Mouse (Mus musculus): ENCODE data around the gene Jag2.
A peak's percentile ranks its signal among the peaks of the same experiment; 100 is the strongest.

Gene Jag2

DNA sequence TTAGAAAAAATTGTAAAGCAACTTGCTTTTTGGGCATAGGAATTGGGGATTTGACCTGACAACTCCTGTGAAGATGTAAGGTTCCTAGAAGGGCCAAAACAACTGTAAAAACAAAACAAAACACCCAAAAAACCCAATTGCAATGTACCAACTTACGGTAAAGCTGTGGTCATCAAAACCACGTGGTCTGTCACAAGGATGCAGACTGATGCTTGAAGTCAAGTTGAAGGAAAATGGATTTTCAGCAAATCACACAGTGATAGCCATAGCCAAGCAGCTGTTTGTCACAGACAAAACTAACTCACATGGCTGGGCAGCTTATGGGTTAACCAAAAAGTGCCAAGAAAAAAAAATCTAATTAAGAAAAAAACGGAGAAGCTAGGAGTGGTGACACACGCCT is 30.6 kb downstream of the Jag2 start:
- DNase-seq, result no peak

DNA sequence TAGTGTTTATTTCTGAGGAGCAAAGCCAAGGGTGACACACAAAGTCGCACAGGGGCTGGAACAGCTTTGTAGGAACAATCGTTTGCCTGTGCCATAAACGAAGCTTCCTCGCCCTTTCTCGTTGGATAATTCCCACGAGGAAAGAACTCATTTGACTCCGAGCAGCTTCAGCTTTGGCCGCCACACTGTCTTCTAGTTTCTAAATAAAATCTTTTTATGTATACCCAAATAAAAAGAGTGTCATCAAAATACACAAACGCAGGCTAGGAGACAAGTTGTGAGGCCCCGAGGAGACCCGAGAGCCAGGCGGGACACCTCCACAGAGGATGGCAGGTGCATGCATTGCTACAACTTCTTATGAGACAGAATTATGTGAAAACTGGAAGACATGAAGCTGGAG is 31.2 kb downstream of the Jag2 start:
- DNase-seq, result no peak

DNA sequence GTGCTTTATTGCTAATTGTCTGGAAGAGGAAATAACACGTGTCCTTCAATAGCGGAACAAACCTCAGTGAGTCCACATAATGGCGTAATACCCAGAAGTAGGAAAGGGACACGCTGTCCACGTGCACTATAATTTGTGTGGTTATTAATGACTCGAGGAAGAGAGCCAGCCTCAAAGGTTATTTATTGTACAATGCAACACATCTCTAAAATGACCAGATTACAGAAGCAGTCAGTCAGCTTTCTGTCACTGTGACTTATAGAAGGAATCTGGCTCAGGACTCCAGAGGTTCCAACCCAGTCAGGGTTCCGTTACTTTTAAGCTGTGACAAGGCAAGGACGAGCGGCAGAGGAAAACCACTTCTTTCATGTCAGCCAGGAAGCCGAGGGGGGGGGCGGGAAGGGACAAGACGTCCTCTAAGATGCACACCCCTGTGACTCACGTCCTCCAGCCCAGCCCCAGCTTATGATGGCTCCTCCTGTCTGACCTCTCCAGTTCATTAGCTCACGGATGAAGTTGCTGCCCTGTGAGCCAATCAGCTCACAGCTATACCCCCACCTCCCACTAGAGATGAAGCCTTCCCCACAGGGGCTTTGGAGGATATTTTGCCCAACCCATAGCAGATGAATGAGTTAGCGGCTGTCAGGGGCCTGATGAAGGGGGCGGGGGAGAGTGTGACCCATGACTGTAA is 31.9 kb downstream of the Jag2 start:
- no peak for DNase-seq

DNA sequence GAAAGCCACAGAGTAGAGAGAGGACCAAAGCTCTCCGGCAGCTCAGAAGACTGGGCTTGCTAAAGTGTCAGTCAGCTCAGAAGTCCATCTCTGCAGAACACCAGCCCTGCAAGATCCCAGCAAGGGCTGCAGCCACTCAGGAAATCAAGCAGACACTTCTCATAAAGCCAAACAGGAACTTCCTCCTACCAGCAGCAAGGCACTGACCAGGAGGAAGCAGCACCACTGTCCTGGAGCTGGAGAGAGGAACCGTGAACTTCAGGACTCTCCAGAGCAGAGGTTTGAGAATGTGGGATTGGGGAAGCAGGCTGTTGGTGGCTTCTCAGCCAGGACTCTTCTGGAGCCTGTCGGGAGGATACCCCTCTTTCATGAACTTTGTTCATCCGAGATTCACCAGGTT is 34.6 kb downstream of the Jag2 start:
- no peak for DNase-seq

DNA sequence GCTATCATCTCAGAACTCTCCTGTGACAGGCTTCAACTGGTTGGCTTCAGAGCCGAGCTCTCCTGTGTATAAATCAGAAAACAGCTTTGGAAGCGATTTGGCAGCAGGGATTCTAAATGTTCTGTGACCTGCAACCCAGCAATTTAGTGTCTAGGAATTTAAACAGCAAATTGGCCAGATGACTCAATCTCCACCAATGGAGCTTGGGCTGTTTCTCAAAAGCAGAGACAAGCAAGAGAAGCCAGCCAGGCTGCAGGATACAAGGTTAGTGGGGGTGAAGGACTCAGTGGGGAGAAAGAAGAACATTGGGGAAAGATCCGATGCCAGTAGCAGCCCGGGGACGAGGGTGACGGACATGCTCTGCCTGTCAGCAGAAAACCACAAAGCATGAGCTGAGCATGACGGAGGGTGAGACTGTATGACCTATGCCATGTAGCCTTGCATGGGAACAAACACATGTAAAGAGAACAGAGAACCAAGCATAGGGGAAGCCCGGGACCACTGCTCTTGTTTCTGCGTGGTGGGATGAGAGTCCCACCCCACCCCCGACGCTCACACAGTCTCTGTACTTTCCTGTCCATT is 35.2 kb downstream of the Jag2 start:
- DNase-seq, result no peak

DNA sequence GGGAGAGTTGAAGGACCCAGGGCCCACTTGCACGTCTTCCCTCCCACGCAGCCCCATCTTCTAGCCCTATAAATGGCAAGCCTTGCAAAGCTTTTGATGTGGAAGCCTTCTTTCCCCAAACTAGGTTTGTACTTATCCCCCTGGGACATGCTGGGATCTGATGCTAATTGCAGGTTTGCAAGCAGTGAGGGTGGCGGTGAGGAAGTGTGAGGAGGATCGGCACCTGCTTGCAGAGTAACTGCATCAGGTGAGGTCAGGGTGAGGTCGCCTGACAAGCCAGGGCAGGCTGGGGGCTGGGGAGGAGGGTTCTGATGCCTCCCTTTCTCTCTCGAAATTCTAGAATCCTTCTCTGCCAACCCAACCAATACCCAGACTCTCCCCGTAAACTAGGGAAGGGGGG is 44.1 kb downstream of the Jag2 start:
- DNase-seq, result no peak

DNA sequence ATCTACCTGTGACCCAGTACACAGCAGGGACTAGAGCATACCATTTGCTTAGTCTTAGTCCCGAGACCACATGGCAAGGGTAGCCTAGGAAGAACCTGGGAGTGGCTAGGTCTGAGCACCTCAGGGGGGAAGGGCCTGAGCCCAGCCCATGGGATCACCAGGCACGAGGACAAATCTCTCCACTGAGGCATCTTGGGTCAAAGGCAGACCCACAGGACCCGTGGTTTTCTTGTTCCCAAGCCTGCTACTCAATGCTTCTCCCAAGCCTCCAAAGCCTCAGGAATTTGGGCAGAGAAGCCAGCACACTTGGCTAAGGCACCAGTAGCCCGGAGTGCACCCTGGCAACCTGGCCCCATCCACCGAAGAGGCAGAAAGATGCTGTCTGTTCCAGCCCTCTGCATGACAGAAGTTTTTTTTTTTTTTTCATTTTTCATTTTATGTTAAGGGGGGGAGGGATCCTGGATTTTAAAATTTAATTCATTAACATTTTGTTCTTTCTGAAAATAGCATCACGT is 48.2 kb downstream of the Jag2 start:
- DNase-seq, result no peak

DNA sequence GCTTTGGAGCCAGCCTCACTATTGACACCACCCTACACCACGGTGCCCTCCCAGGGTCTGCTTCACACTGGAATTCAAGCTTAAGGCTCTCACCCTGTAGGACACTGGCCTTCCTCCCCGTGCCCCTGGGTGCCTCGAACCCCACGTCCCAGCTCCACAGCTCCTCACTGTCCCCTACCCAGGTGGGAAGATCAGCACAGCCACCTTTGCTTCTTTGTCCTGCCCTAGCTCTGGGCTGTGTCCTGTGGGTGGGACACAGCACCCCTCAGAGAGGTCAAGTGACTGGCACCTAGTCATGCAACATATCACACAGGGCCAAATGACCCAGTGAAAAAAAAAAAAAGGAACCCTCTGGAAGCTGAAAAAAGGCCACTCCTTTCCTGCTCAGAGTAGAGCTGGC is 48.9 kb downstream of the Jag2 start:
- DNase-seq, result no peak

DNA sequence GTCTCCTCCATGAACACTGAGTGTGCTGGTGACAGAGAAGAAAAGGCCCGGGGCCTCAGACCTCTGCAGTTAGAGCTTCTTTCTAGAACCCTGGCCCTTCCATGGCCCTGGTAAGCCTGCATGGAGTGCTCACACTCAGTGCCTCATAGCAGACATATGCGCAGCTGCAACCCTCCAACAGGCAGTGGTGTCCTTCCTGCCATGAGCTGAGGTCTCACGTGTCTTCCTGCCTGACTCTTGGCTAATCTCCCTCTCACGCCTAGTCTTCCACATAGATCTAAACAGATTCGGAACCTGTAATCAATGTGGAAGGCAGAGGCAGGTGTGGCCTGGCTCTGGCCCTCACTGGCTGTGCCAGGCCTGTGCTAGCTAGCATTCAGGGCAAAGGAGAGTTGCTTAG is 49.8 kb downstream of the Jag2 start:
- DNase-seq, result no peak

DNA sequence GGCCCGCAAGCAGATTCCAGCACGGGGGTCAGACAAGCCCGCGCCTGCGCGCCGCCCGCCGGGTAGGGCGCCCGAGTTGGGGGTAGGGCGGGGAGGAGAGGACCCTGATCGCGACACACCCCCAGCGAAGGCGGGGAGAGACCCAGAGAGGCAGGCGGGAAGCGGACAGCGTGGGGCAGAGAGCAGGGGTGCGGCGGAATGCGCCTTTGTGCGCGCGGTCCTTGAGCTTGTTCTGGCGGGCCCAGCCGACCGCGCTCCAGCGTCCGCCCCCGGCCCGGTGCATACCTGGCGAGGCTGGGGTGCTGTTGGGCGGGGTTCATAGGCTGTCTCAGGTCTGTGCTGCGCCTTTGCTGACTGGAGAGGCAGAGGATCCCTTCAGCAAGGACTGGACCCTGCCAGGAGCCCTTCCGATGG is 52.0 kb downstream of the Jag2 start:
- no peak for DNase-seq

DNA sequence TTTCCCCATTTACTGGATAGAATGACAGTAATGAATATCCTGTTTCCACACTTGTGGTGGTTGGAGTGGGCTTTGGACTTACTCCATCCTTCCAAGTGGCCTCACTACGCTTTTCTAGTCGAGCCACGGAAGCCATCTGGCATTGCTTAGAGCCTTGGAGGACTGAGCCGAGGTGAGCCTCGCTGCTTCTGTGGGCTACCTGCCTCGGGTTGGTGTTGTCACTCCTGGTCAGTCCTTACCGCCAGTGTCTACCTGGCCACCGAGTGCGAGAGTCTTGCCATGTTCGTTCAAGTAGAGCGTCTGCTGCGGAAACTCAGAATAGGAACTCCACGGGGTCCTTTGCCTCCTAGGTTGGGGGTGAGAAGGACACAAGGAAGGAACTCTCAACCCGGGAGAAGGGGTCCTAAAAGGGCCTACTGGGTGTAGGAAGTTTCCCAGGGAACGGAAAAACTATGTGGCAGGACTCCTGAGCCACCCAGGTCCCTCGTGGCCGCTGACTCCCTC is 52.5 kb downstream of the Jag2 start:
- no peak for DNase-seq

DNA sequence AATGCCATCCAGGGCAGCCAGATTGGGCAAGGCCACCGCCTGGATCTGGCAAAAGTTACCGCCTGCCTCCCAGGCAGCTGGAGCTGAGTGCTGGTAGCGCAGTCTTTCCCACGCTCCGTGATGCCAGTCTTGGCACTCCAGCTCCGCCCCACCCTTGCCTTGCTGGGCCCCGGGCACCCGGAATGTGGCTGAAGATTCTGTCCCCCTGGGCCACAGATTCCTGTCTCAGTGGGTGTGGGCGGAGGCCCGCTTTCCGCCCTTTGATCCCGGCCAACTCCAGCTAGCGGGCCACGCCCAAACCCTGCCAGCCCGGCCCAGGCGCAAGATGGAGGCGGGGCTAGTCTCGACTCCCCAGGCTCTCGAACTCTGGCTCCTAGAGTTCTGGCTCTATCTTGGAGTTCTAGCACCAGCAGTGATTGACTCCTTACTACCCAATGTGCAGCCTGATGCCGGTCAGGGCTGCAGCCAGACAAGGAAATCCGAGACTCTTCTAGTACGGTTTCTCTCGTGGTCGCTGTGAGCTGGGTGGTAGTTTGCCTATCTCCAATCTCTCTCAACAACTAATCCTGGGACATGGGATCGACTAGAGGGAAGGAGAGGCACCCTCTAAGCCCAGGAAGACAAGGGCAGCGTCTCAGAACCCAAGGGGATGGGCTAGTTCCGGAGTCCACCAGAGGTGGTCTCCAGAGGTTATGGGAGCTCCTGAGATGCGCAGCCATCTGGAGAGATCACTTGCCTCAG is 53.1 kb downstream of the Jag2 start:
- DNase-seq, result no peak

DNA sequence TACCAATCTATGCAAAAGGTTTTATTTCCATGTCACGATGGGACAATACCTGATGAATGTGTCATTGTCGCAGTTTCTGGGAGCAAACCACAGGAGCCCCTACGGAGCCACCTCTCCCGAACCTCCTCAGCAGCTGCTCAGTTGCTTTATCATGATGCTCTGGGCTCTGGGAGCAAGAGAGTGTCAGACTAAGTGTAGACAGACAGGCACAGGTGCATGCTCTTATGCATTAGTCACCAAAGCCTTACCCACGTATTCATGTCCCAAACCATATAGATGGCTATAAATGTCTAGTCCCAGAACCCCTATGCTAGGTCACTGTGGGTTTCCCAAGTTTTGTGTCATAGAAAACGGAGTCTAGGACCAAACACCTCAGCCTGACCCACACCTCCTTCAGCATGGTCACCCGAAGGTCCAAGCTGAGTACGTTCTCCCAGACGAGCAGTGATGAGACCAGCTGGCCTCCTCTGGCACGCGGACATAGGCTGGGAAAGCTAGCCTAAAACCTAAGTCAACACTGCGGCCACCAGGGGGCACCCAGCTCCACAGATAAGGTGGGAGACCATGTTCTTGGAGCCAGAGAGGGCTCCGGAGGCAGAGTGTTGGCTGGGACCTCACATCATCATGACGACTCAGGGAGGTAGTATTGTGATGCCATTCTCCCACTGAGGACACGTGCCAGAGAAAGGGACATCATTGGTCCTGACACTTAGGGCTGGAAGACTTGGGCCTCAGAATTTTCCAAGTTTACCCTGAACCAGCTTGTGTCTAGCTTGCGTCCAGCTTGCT is 54.2 kb downstream of the Jag2 start:
- DNase-seq, result peak; percentile 88

DNA sequence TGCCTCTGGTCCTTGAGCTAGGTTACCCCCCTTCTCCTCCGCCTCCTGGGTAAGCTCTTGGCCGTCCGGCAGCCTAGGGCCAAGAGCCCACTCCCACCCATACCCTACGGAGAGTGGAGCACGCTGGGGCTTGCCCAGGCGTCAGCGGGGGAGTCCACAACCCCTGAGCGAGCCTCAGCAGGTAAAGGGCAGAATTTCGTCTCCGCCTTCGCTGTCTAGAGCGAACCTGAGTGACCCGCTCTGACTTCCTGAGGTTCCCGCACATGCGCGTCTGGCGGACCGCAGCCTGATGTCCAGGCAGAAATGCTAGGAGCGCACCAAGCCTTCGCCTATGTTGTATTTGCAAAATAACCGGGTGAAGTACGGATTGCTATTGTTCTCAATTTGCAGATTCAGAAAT is 55.4 kb downstream of the Jag2 start:
- DNase-seq, result no peak

DNA sequence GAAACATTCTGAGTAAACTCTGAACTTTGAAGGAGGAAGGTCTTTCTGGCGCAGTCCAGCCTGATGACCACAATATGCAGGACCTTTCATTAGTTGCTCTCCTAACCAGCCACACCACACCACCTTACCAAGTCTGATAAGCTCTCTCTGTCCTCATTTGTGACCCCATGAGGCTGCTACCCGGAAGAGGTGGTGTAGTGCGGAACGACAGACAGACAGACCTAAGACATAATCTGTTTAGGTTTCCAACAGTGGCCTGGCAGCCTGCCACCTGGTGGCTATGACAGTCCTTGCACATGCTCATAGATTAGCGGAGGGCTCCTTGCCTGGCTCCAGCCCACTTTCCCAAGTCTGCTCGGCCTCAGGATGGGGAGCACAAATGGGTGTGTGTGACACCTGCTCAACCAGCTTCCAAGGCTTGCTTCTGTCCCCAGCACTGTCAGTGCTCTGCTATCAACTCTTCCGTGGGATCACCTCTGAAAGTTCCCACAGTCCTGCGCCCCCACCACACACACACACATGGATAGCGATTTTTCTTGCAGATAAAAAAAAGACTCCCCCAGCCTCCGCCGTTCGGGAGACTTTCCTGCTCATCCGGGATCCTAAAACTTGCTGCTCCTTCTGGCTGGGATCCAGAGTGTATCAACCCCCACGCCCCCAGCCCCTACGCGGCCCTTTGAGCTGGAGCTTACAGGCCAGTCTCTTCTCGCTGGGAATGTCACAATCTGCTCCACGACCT is 56.0 kb downstream of the Jag2 start:
- DNase-seq, result peak; percentile 28

DNA sequence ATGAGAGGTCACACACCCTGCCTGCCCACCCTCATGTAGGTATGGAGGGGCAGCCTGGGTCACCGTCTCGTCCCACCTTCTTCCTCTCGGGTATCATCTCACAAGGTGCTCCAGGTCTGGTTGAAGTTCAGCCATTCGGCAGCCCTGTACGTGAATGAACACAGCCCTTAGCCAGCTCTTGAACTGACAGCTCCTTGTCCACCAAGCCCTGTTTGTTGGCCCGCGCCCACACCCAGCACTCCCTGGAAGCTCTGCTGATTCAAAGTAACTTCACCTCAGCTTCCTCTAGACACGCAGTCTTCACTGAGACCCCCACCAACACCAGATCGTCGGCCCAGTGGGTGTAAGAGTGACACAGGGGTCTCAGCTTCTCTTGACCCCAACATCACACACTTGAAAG is 56.6 kb downstream of the Jag2 start:
- no peak for DNase-seq

DNA sequence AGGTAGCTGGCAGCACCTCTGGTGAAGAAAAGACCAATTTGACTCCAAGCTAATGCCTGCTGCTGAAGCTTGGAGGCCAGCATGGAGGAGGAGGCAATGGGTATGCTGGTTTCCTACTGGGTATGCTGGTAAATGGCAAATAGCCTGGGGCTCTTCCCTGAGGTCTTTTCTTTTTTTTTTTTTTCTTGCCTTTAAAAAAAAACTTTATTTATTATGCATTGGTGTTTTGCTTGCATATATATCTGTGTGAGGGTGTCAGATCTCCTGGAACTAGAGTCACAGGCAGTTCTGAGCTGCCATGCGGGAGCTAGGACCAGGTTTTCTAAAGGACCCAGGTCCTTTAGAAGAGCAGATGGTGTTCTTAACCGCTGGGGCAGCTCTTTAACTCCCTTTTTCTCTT is 58.3 kb downstream of the Jag2 start:
- DNase-seq, result no peak

DNA sequence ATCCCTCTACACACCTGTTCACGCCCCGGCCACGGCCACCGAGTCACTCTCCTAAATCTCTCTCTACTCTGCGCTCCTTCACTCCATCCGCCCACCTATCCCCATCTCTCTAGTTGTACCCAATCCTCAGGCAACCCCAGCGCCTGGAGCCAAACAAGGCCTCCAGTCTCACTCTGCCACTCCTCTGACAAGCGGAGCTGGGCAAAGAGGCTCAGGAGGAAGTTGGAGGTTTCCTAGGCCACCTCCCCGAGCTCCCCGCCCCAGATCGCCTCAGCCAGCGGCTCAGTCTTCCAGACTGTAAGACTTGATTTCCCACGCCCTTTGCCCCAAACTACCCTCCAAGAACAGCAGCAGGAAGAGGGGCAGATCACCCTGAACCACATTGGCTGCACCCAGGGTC is 58.8 kb downstream of the Jag2 start:
- no peak for DNase-seq

DNA sequence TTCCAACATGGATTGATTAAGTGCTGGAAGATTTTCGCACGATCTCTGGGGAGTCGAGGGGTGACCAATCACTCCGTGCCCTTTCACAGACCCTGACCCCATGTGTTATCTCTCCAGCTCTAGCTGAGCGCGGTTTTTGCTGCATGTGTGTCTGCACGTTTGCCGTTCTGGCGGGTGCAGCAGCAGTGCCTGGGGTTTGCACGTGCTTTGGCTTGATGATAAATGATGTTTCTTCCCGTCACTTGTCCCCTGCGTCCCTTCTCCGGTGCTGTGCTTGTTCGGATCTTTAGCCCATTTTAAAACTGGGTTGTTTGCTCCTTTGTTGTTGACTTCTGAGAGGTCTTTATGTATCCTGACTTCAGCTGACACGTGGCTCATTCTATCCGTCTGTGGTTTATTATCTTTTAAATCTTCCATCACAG is 59.8 kb downstream of the Jag2 start:
- DNase-seq, result no peak

DNA sequence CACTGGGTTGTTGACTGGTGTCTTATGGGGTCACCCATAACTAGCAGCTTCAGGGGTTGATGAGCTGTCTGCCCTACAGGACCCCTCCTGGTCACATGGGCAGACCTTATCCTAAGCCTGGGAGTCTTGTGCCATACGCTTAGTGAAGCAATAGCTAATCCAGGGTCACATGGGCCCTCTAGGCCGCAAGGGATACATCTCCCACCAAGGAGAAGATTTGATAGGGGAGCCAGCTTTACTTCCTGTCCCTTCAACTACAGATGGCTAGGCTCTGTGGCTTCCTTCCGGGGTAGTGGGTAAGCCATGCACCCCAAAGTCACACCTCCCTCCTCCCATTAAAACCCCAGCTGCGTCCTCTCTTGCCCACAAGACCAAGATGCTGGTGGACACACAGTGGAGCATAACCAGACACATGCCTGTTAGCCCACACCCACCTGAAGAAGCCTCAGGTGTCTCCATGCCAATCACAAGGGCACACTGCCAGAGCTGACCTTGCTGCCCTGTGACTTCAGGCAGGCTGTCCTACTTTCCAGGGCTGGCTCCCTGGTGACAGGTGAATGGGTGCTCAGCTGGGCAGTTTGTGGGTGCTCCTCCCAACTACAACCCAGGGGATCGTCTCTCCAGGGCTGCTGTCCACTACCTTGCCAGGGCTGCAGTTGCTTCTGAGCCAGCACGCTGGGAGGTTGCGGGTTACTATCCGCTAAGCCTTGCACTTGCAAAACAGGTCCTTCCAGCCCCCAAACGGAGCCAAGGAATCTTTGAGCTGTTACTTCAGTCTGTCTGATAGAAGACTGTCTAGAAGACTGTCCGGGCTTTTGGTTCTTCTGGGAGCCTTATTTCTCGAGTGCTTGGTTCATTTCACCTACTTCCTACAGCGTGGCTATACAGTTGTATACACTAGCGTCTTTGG is 61.1 kb downstream of the Jag2 start, which contains the start of gene Gpr132:
Gpr132 (minus strand) TSS at position 51 of the 910 bp plus-strand sequence.
- DNase-seq, result no peak

DNA sequence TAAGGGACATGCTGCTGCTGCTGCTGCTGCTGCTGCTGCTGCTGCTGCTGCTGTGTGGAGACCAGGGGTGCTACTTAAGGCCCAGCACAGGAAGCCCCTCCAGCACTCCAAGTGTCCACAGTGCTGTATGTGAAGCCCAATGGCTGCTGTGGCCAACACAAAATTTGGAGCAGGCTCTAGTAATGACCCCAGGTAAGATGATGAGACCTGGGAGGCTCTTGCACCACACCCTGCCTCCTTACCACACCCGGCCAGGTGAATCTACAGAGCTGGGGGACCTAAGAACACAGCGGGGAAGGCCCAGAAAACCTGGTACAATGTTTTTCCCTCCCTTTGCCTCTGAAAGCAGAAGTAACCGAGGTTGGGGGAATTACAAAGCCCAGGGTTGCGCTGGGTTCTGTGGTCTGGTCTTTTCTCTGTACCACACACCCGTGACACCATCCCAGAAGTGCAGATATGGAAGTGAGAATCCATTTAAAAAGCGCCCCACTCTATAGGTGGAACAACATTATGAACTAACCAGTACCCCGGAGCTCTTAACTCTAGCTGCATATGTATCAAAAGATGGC is 62.4 kb downstream of the Jag2 start:
- DNase-seq, result no peak
